Mouse (Mus musculus) c-Kit-positive CD71-negative TER-119-negative erythroid progenitor cells, embryonic 14.5 days (primary cell): Measurements from ENCODE around the gene Lrfn4.
A peak's percentile ranks its signal among the peaks of the same experiment; 100 is the strongest.

Source experiments
- DNase-seq: peaks from one replicate; pipeline ENCODE4 v3.0.0-alpha.2; 2013; ENCODE audit warnings: low read depth

Lrfn4 gene

DNA sequence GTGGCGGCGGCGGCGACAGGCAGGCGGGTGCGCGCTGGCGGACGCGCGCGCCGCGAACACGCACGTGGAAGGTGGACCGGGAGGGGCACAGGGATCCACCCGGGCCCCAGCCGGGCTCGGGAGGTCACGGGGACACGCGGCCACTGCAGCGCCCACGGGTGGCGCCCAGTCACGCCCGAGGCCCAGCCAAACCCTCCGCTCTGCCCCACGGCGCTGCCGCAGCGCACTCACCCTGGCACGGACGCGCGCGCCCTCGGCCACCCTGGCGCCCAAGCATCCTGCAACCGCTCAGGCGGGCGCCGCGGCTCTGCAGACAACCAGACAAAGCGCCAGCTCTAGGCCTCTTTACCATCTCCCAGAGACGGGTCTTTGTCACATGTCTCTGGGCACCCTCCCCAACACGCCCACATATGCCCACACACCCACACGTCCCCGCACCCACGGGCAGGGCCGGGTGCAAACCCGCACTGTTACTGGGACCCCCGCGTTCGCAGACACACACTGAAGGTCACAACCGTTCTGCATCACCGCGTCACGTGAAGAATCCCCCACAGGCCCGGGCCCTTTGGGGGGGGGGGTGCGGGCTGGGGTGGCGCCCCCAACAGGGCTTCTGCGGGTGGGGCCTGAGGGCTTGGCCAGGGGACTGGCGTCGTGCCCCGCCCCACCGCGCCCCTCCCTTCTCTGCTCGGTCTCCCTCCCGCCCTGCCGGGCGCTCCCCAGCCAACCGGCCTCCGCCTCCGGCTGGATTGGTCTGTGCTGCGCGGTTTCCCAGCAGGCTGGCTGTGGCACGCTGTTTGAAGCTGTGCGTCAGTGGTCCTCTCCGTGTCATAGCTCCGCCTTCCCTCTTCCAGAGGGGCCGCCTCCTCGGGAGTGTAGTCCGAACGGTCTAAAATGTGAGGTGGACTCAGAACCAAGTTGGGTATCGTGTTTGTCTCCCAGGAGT, at the start of gene Lrfn4:
Gene Lrfn4 (minus strand): TSS at position 517 of the 943 bp plus-strand sequence.
- DNase-seq, result peak; percentile 68

DNA sequence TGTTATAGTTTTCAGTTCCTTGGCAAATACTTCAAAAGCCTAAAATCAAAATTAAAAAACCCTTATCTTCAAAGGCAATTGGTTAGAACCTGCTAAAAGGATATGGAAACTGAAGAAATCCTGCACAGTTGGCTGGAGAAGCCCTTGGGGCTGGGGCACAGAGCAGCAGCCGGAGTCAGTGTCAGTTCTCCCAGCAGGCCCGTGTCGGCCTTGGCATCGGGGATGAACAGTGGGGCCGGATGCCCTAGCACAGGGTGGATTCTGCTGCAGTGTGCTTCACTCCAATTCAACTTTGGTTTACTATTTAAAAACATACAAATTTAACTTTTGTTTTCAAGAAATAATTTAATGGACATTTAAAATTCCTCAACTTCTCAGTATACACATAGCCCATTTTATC, 42.7 kb upstream of the Lrfn4 start:
- no peak for DNase-seq

DNA sequence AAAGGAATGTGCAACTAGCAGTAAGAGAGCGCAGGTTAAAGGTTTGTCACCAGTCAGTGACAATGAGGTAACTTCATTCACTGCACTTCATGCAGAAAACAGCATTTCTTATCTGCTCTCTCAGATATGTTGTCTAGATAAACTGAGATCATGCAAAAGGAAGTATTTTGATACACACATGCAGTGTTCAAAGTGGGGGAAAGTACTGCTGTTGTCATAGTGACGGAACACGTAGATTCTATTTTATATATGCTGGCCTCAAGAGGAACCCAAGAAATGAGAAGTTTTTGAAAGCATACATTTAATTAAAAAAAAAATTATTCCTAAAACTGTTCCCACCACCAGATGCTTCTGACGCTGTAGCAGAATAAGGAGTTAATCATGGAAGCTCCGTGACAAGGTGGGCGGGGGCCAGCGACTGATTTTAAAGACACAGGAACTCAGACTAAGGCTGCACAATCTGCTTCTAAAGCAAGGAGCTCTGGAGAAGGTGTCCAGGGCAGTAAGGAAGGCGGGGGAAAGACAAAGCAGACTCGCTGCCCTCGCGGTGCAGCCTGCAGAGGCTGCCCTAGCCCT, 31.5 kb upstream of the Lrfn4 start:
- DNase-seq, result no peak

DNA sequence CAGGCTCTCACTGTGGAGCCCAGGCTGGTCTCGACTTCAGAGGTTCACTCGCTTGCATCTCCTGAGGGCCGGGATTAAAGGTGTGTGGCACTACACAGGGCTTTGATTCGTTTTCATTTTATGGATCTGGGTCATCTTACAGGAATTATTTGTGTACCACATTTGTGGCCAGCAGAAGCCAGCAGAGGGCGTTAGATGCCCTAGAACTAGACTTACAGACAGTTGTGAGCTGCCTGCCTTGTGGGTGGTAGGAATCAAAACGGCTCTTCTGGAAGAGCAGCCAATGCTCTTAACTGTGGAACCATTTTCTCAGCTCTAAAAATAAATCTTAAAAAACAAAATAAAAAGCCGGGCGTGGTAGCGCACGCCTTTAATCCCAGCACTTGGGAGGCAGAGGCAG, 28.8 kb upstream of the Lrfn4 start:
- no peak for DNase-seq

DNA sequence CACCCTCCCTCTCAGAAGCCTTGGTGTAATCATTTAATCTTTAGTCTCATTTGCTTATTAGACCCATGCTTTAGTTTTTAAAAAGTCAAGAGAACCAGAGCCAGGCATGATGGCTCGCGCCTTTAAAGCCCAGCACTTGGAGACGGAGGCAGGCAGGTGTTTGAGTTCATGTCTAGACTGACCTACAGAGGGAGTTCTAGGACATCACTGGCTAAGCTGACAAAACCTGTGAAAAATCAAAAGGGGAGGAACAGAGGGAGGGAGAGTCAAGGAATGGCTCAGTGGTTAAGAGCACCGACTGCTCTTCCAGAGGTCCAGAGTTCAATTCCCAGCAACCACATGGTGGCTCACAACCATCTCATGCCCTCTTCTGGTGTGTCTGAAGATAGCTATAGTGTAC, 20.5 kb upstream of the Lrfn4 start:
- no peak for DNase-seq

DNA sequence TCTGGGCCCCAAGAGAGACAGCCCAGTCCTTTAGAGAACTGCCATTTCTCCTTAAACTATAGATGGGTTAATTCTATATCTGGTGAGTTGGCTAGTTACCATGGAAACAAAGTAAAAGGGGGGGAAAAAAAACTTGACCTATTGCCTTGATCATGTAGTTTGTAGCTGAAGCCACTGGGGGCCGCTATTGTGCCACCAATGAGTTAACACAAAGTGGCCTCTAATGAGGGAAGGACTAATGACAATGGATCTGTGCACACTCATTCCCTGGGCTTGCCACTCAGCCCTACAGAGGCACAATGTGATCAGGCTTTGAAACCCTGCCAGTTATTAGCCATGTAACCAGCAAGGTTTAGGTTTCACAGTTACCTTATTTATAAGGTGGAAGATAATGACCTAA, 13.4 kb upstream of the Lrfn4 start:
- peak; percentile 72 for DNase-seq

DNA sequence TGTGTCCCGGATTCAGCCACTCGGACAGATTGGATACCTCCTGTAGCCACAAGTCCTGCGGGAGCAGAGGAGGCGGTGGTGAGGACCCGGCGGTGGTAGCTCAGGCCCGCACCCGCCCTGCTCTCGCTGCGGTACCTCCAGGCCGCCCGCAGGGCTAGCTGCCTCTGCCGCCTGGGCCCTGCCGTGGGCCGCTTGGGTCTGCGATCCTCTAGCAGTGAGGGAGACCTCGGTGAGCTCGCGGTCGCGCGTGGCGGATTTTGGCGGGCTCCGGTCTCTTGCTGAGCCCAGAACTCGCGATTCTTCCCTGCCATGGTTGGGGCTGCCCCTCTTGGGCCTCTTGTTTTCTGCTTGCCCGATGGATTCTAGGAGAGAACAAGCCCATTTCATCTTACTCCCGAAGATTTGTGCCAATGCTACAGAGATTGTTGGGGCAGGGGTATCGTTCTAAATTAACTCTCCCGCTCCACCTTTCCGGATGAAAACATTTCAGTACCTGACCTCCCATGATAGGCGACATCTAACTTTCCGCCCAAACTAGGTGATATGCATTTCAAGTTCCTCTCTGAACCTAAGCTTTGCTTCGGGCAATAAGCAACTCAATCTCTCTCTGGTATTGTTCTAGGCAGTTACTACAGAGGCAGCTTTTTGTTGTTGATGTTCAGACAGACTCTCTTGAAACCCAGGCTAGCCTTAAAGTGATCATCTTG, 10.5 kb upstream of the Lrfn4 start:
- DNase-seq, result no peak

DNA sequence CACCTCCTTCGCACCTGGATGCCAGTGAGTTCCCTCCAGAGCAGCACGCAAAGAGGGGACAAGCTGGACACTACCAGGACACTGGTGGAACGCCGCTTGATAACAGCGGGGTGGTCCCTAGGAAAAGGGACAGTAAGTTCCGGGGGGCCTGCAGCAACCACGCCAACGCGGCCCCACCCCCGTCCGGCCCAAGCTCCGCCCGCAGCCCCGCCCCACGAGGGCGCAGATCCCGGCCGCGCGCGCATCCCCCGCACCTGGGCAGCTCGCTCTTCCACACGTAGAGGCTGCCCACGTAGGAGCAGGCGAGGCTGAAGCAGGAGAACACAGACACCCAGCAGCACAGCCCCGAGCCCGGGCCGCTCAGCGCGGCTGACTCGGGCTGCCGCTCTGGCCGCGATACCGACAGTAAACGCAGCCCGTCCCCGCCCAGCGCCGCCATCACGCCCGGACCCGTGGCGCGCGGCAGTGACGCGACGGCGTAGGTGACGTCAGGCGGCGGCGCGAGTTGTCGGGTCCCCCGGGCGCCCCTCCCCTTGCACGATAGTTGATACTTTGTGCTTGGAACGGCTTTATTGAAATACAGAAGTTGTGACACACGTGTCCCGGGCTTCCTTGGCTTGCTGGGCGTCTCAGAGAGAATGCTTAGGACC, 9.8 kb upstream of the Lrfn4 start, which contains the start of gene Rce1:
Gene Rce1 (minus strand): TSS at position 463 of the 650 bp plus-strand sequence.
- peak; percentile 86 for DNase-seq

DNA sequence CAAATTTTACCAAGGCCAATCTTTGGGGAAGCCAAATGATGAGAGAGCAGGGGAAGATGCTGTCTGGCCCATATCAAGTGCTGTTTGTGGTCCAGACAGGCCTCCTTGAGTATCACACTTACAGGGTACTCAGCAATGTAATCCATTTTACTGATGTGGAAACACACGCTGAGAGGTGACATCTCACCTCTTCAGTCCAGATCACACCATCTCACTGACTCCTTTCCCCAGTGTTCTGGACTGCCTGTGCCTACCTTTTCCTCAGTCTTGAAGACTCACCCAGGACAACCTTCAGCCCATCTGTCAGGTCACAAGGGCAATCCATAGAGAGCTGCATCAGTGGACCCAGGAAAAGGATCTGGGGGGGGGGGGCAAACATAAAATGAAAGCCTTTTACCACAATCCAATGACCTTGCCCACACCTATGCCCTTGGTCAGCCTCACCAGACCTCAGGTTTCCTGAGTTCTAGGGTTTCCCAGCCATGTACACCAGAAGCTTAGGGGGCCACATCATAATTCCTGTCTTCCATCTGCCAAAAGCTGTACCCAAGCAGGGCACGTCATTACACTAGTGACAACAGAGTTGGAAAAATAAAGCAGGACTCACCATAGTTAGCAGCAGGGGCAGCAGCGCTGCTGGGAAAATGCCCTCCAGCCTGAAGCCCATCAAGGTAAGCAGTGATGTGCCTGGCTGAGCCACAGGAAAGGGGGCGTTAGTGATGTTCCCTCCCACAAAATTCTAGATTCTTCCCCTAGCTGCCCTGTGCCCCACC, 9.1 kb upstream of the Lrfn4 start:
- no peak for DNase-seq

DNA sequence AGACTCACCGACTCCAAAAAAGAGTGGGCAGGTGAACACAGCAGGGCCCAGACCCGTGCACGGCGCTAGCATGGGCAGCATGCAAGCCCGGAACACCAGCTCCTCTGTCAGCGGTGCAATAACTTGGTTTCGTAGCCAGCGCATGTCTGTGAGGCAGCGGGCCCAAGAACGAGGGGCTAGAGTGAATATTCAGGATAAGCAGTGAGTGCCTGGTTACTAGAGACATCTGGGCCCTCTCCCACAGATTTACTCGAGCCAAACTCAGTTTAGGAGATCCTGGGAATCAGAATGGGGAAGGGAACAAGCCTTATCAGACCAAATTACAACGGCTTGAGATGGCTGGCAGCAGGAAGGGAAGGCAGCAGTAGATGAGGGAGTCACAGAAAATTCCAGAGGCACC, 8.5 kb upstream of the Lrfn4 start:
- DNase-seq, result no peak

DNA sequence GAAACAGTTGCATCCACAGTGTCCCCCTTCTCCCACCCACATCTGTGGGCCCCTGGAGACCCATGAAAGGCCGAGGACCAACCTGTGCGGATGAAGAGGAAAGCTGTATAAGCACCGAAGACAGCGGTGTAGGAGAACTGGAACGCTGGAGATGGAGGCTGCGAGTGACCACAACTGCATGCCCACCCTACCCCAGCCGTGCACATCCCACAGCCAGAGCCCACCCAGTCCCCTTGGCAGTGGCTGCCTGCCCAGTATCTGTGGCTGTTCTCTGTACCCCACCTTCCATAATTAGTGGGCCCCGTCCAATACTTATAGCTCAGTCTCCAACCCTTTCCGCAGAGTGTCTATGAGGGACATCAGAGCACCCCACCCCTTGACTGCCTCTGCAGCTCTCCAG, 8.0 kb upstream of the Lrfn4 start:
- DNase-seq, result no peak

DNA sequence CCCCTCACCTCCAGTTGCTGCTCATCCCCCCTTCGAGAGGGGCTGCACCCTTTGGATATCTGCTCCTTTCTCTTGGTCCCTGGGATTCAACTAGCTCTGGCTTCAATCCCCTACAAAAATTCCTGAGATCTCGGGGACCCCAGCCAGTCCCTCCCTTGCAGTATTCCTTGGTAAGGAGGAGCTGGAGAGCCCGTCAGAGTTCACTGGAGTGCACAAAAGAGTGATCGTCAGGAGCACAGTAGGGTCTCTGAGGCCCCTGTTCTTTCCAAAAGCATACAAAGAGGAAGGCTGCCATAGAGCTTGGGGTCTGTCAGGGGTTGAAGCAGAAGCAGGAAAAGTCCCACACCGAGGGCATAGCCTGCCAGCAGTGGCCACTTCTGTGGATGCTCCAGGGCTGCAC, 7.3 kb upstream of the Lrfn4 start:
- no peak for DNase-seq

DNA sequence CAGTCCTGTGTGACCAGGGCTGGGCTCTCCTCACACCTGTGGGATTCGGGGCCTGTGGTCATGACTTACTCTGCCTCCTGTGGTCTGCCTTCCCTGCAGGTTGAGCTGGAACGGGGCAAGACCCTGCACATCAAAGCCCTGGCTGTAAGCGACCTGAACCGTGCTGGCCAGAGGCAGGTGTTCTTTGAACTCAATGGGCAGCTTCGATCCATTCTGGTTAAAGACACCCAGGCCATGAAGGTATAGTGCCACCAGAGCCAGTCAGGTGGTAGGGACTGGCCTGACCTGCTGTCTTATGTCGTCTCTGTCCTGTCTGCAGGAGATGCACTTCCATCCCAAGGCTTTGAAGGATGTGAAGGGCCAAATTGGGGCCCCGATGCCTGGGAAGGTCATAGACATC, 5.3 kb upstream of the Lrfn4 start:
- DNase-seq, result no peak

DNA sequence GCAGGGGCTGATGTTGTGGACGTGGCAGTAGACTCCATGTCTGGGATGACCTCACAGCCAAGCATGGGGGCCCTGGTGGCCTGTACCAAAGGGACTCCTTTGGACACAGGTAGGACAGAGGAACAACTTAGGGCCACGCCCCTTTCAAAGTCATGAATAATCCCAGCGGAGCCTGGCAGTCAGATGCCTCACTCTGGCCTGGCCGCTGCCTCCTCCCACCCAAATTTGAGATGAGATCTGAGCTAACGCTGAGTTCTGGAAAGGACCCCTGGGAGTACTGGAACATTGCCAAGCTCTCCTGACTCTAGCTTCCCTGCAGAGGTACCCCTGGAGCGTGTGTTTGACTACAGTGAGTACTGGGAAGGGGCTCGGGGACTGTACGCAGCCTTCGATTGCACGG, 4.0 kb upstream of the Lrfn4 start:
- no peak for DNase-seq

DNA sequence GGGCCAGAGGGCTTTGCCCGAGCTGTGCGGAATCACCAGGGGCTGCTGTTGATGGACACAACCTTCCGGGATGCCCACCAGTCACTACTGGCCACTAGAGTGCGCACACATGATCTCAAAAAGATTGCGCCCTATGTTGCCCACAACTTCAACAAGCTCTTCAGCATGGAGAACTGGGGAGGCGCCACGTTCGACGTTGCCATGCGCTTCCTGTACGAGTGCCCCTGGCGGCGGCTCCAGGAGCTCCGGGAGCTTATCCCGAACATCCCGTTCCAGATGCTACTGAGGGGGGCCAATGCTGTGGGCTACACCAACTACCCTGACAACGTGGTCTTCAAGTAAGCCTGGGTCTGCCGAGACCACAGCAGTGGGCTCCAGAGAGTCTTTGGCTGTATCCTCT, 2.7 kb upstream of the Lrfn4 start:
- no peak for DNase-seq

DNA sequence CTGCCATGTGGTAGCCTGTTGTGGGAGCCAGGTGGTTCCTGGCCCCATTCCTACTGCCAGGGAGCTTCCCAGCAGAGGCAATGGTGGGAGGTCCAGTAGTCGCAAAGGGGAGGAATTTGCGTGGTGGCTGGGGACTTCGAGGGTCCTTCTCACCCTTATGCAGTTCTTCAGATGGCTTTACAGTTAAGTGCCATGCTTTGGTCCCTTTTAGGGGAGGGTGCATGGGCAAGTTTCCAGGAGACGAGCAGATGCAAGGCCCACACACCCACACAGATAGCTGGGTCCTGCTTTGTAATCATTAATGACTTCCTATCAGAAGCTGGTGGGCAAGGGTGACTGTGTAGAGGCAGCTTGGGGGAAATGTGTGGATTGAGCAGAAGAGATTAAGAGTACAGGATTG, 1.1 kb upstream of the Lrfn4 start:
- no peak for DNase-seq

DNA sequence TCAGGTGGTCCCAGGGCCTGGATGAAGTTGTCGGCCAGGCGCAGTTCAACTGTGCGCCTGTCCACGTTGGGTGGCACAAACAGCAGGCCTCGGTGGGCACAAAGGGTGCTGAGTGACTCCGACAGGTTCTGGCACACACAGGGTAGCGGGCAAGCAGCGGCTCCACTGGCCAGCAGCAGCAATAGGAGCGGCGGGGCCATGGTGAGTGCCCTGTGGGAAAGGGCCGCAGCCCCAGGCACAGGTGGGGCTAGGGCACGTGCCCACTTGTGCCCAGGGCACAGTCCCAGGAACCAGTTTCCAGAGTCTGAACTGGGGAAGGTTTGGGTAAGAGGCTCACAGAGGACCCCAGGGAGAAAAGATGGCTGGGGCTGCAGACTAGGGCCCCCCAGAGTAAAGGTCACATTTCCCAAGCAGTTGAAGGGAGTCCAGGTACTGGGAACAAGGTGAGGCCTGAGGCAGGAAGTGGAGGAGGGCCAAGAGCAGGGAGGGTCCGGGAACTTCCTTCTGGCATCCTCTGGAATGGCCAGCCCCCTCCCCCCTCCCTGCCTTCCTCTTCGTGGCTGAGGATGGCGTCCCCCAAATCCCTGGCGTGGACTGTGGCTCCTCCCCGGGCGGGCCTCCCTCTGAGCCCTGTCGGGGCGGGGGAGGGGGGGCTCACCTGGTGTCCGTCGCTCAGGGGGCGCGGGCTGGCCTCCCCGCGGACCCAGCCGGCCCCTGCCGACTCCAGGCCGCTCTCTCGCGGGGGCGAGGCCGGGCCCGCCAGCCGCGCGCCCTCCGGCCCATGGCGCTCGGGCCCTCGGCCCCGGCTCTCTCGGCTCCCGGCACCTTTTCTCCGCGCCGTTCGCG, 939 bp downstream of the Lrfn4 start:
- DNase-seq, result no peak

DNA sequence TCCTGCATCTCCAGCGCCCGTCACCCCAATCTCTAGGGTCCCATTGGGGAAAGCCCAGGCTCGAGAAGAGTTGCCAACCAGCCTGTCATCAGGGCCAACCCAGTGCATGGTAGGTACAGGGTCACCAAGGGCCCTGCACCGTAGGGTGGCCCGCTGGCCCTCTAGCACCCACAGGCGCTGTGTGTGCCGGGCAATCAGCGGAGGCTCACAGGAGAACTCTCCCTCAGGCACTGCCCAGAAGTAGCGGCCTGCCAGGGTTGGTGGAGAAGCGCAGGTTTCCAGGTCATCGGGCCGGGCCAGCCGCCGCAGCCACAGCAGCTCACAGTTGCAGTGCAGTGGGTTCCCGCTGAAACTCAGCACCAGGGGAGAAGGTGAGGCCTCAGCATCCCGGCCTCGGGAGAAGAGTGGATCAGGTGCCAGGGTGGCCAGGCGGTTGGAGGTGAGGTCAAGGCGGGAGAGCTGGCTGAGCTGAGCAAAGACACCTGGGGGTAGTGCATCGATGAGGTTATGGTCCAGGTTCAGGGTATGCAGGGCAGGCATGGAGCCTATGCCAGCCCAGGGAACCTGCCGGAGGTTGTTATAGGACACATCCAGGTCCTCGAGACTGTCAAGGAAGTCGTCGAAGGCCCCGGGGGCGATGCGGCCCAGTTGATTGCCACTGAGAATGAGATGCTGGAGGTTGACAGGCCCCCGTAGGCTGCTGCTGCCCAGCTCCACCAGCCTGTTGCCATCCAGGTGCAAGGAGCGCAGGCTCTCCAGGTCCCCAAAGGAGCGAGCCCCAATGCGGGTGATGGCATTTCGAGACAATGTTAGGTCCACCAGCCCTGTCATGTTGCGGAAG, 1.8 kb downstream of the Lrfn4 start:
- DNase-seq, result no peak

DNA sequence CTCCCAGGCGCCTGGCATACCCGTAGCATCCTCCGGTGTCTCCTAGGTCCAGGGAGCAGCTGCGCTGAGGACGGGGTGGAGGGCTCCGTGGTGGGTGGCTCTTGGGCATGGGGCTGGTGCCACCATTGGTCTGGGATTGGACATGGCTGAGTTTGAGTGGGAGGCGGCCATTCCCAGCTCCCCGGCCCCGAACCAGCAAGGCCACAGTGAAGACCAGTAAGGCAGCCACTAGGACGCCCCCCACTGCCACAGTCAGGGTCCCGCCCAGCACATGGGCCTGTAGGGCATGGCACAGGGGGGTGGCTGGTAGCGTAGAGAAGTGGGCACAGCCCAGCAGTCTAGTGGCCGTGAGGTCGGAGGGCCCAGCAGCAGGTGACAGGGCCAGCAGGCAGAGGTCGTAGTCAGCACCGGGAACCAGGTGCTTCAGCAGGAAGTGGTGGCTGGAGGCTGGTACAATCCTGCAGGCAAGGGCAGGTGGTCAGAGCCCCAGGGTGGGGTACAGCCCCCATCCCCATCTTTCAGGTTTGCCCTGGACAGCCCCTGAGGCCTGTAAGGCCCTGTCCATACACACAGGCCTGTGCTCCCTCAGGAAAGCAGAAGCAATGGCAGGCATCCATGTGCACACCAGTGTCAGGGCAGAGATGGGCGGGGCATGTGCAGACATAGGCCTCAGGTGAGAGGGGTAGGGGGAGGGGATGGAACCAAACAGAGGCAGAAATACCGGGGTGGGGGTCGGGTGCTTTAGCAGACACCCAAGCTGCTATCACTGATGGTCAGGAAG, 3.1 kb downstream of the Lrfn4 start:
- DNase-seq, result no peak
